Mouse (Mus musculus) bone marrow macrophage, adult 2 months (primary cell): ENCODE measurements around the gene Arsa.

ENCODE experiments used
- CTCF ChIP-seq: IDR thresholded peaks from 2 replicates; pipeline ENCODE4 v1.5.1; 2012; ENCODE audit warnings: low read depth, mild to moderate bottlenecking, low read length, moderate library complexity
- POLR2A ChIP-seq: IDR thresholded peaks from 2 replicates; pipeline ENCODE4 v1.6.1; 2012; ENCODE audit warnings: mild to moderate bottlenecking, low read depth, low read length, borderline replicate concordance

- TF ChIP-seq CTCF (no peak), POLR2A (no peak)
Measured at GRCm38 (mm10) chr15:89499784-89500220, 22.6 kb upstream of the Arsa start.
